Mouse (Mus musculus) kidney, embryonic 15.5 days (tissue): ENCODE measurements at regions not wholly inside any gene's neighbourhood (a gene's known extent, or its start where the extent isn't known, plus 50 kb on each side); places are given as distances from the start of the nearest gene placed in this dataset.

Experiments used
- ATAC-seq: fragments of 200-750 bp; cut with Nextera tagmentation; replicated peaks from 2 replicates; pipeline ENCODE4 v1.8.0; 2017; ENCODE audit warnings: moderate TSS enrichment; ENCODE audit not compliant: low FRiP score
- H3K27ac ChIP-seq: fragments of 300-500 bp; sonication (generic); 2 replicates; pipeline ENCODE4 v1.5.1; 2015; ENCODE audit warnings: mild to moderate bottlenecking, inconsistent platforms
- H3K27me3 ChIP-seq: fragments of 300-500 bp; sonication (generic); 2 replicates; pipeline ENCODE4 v1.6.1; 2015; ENCODE audit warnings: inconsistent platforms
- H3K36me3 ChIP-seq: fragments of 300-500 bp; sonication (generic); 2 replicates; pipeline ENCODE4 v1.6.1; 2015; ENCODE audit warnings: inconsistent platforms
- H3K4me1 ChIP-seq: fragments of 300-500 bp; sonication (generic); 2 replicates; pipeline ENCODE4 v1.6.1; 2015; ENCODE audit warnings: inconsistent platforms
- H3K4me2 ChIP-seq: fragments of 300-500 bp; sonication (generic); 2 replicates; pipeline ENCODE4 v1.6.1; 2015; ENCODE audit warnings: moderate library complexity, mild to moderate bottlenecking, inconsistent platforms
- H3K4me3 ChIP-seq: fragments of 300-500 bp; sonication (generic); replicated peaks from 2 replicates; pipeline ENCODE4 v1.5.1; 2015; ENCODE audit warnings: mild to moderate bottlenecking, inconsistent platforms
- H3K9ac ChIP-seq: fragments of 300-500 bp; sonication (generic); 2 replicates; pipeline ENCODE4 v1.6.1; 2015; ENCODE audit warnings: mild to moderate bottlenecking, inconsistent platforms
- H3K9me3 ChIP-seq: fragments of 300-500 bp; sonication (generic); replicated peaks from 2 replicates; pipeline ENCODE4 v1.6.1; 2016; ENCODE audit warnings: inconsistent platforms
- WGBS: fragments of 180-500 bp; shearing (Covaris S2); methylation state at CpG from one replicate; pipeline ENCODE4 v1.1.7; 2015; ENCODE audit warnings: mixed read lengths; 5-methylcytosine and 5-hydroxymethylcytosine counted together

GRCm38 (mm10) chr1:106086687-106087086, 84.9 kb upstream of the Phlpp1 start:
- no peaks in the 10 kb centered on the region for H3K4me1 ChIP-seq
- H3K27ac ChIP-seq: no peak overlapping the region
- no peaks in the 10 kb centered on the region for H3K9me3 ChIP-seq
- 28% methylated on average over 1 of the region's 1 CpGs for WGBS
- no peak for ATAC-seq
- no peak overlapping the region for H3K4me3 ChIP-seq
- H3K4me2 ChIP-seq: no peak overlapping the region
- H3K27me3 ChIP-seq: no peaks in the 10 kb centered on the region
- no peak overlapping the region for H3K9ac ChIP-seq
- no peaks in the 10 kb centered on the region for H3K36me3 ChIP-seq

- Histone ChIP-seq H3K4me1 (0 out of 2 replicates have a peak, but pooled peaks cover 4% of the 10 kb centered on the region), H3K4me3 (no peak overlapping the region), H3K27me3 (no peaks in the 10 kb centered on the region), H3K4me2 (no peak overlapping the region), H3K36me3 (no peaks in the 10 kb centered on the region), H3K27ac (peak overlapping the region; percentile 49), H3K9me3 (no peaks in the 10 kb centered on the region), H3K9ac (no peak overlapping the region)
- ATAC-seq: peak; percentile 81
- 57% methylated on average over 3 of the region's 3 CpGs for WGBS
Measured at GRCm38 (mm10) chr1:106092909-106093557, 78.5 kb upstream of the Phlpp1 start.

- no peak overlapping the region for H3K4me3 ChIP-seq
- no peaks in the 10 kb centered on the region for H3K36me3 ChIP-seq
- 0 out of 2 replicates have a peak, but pooled peaks cover 4% of the 10 kb centered on the region for H3K4me1 ChIP-seq
- no peak overlapping the region for H3K4me2 ChIP-seq
- H3K27me3 ChIP-seq: no peaks in the 10 kb centered on the region
- H3K9me3 ChIP-seq: no peaks in the 10 kb centered on the region
- WGBS: 37% methylated on average over 4 of the region's 4 CpGs
- H3K9ac ChIP-seq: no peak overlapping the region
- H3K27ac ChIP-seq: peak overlapping the region; percentile 49
- 0 out of 2 replicates have a peak, but pooled peaks have one; percentile 54 for ATAC-seq
Measured at GRCm38 (mm10) chr1:106093813-106094212, 77.7 kb upstream of the Phlpp1 start.

GRCm38 (mm10) chr1:106096324-106096723, 75.2 kb upstream of the Phlpp1 start:
- Histone ChIP-seq H3K27ac (no peak overlapping the region), H3K4me3 (no peak overlapping the region), H3K9me3 (no peaks in the 10 kb centered on the region), H3K27me3 (no peaks in the 10 kb centered on the region), H3K36me3 (no peaks in the 10 kb centered on the region), H3K4me1 (0 out of 2 replicates have a peak, but pooled peaks cover 4% of the 10 kb centered on the region), H3K9ac (no peak overlapping the region), H3K4me2 (no peak overlapping the region)
- no peak for ATAC-seq
- 62% methylated on average over 4 of the region's 4 CpGs for WGBS

GRCm38 (mm10) chr1:106097177-106097576, 74.4 kb upstream of the Phlpp1 start:
- Histone ChIP-seq H3K4me3 (no peak overlapping the region), H3K9ac (no peak overlapping the region), H3K27ac (no peak overlapping the region), H3K27me3 (no peaks in the 10 kb centered on the region), H3K9me3 (no peaks in the 10 kb centered on the region), H3K4me1 (0 out of 2 replicates have a peak, but pooled peaks cover 4% of the 10 kb centered on the region), H3K4me2 (no peak overlapping the region), H3K36me3 (no peaks in the 10 kb centered on the region)
- WGBS: 93% methylated on average over 4 of the region's 4 CpGs
- no peak for ATAC-seq

DNA sequence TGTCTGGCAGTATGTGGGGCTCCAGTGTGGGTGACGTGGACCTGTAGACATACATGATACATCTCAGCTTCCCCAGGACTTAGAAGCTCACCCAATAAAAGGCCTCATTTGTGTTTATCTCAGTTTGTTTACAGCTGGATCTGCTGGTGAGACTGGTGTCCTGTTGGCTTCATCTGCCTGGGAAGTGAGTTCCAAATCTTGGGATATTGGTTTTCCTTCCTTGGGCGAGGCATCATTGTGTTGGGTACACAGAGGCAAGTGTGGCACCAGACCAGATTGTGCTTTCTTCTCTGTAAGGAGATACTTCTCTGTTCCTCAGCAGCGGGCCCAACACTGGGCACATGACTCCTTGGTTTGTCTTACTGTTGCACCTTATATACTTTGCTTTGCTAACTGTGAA, 70.9 kb upstream of the Phlpp1 start:
- Histone ChIP-seq H3K36me3 (no peaks in the 10 kb centered on the region), H3K4me1 (no peaks in the 10 kb centered on the region), H3K4me2 (no peak overlapping the region), H3K4me3 (no peak overlapping the region), H3K27me3 (no peaks in the 10 kb centered on the region), H3K9ac (no peak overlapping the region), H3K9me3 (no peaks in the 10 kb centered on the region), H3K27ac (no peak overlapping the region)
- 86% methylated on average over 3 of the region's 3 CpGs for WGBS
- ATAC-seq: no peak

GRCm38 (mm10) chr1:106102537-106102936, 69.0 kb upstream of the Phlpp1 start:
- H3K4me1 ChIP-seq: no peaks in the 10 kb centered on the region
- no peak overlapping the region for H3K4me2 ChIP-seq
- H3K9me3 ChIP-seq: no peaks in the 10 kb centered on the region
- WGBS: 64% methylated on average over 5 of the region's 5 CpGs
- H3K36me3 ChIP-seq: no peaks in the 10 kb centered on the region
- ATAC-seq: peak; percentile 83
- H3K27ac ChIP-seq: no peak overlapping the region
- H3K9ac ChIP-seq: no peak overlapping the region
- no peak overlapping the region for H3K4me3 ChIP-seq
- no peaks in the 10 kb centered on the region for H3K27me3 ChIP-seq

- no peaks in the 10 kb centered on the region for H3K4me1 ChIP-seq
- ATAC-seq: no peak
- no peak overlapping the region for H3K4me3 ChIP-seq
- no peaks in the 10 kb centered on the region for H3K27me3 ChIP-seq
- H3K9me3 ChIP-seq: no peaks in the 10 kb centered on the region
- 48% methylated on average over 5 of the region's 5 CpGs for WGBS
- H3K4me2 ChIP-seq: no peak overlapping the region
- H3K9ac ChIP-seq: no peak overlapping the region
- no peak overlapping the region for H3K27ac ChIP-seq
- H3K36me3 ChIP-seq: no peaks in the 10 kb centered on the region
Measured at GRCm38 (mm10) chr1:106109081-106109480, 62.5 kb upstream of the Phlpp1 start.
